Mouse (Mus musculus) CD8-positive naive resting alpha-beta T cell, adult 2 months (primary cell): ENCODE results near the gene Poc1a.

Experiments
- DNase-seq, 2 experiments: peaks; one replicate each; pipeline ENCODE4 v3.0.0; 2022; ENCODE audit warnings: low read depth in 2 of 2, low spot score in 2 of 2

The Poc1a gene

GRCm38 (mm10) chr9:106280808-106281544 is at the start of gene Poc1a:
Poc1a (plus strand) TSS chr9:106281061.
- DNase-seq: peak; percentile 92 to 96

GRCm38 (mm10) chr9:106231220-106231619 is 49.6 kb upstream of the Poc1a start:
- DNase-seq: no peak

- DNase-seq: no peak
These were observed 49.0 kb upstream of the Poc1a start for GRCm38 (mm10) chr9:106231816-106232215.

GRCm38 (mm10) chr9:106232956-106233355 is 47.9 kb upstream of the Poc1a start:
- no peak for DNase-seq

GRCm38 (mm10) chr9:106233953-106234352 is 46.9 kb upstream of the Poc1a start:
- no peak for DNase-seq

GRCm38 (mm10) chr9:106235194-106235830 is 45.5 kb upstream of the Poc1a start:
- DNase-seq: no peak

GRCm38 (mm10) chr9:106236156-106236817 is 44.6 kb upstream of the Poc1a start:
- no peak for DNase-seq

GRCm38 (mm10) chr9:106236818-106237211 is 44.0 kb upstream of the Poc1a start:
- DNase-seq: no peak

- DNase-seq: no peak
These were observed 43.5 kb upstream of the Poc1a start for GRCm38 (mm10) chr9:106237401-106237800.

- no peak for DNase-seq
These were observed 43.0 kb upstream of the Poc1a start for GRCm38 (mm10) chr9:106237878-106238277.

- DNase-seq: no peak
These were observed 39.2 kb upstream of the Poc1a start for GRCm38 (mm10) chr9:106241541-106242164.

GRCm38 (mm10) chr9:106242813-106243488 is 37.9 kb upstream of the Poc1a start:
- DNase-seq: no peak

- no peak for DNase-seq
These were observed 31.3 kb upstream of the Poc1a start for GRCm38 (mm10) chr9:106249550-106249949.

- DNase-seq: no peak
These were observed 30.6 kb upstream of the Poc1a start for GRCm38 (mm10) chr9:106250245-106250644.

- no peak for DNase-seq
These were observed 29.8 kb upstream of the Poc1a start for GRCm38 (mm10) chr9:106251066-106251465.

GRCm38 (mm10) chr9:106254001-106254400 is 26.9 kb upstream of the Poc1a start:
- no peak for DNase-seq

GRCm38 (mm10) chr9:106258412-106258811 is 22.4 kb upstream of the Poc1a start:
- DNase-seq: no peak

- DNase-seq: no peak
These were observed 21.9 kb upstream of the Poc1a start for GRCm38 (mm10) chr9:106258990-106259389.

GRCm38 (mm10) chr9:106261058-106261457 is 19.8 kb upstream of the Poc1a start:
- no peak for DNase-seq

- DNase-seq: no peak
These were observed 19.4 kb upstream of the Poc1a start for GRCm38 (mm10) chr9:106261491-106261890.

- DNase-seq: no peak
These were observed 18.8 kb upstream of the Poc1a start for GRCm38 (mm10) chr9:106262075-106262474.
